Mouse (Mus musculus) small intestine, adult 2 months (tissue): ENCODE measurements around the gene Ahcy. TPM values are rescaled to one million over a fixed set of nuclear protein-coding genes. Genes with fewer than 3 reads are reported as not detected.

Experiments
- H3K27ac ChIP-seq: fragments of 200-500 bp; 2 replicates; pipeline ENCODE4 v1.5.1; 2012; ENCODE audit warnings: low read depth, low read length, control low read depth, inconsistent platforms; ENCODE audit not compliant: insufficient read depth
- H3K27me3 ChIP-seq: fragments of 200-500 bp; 2 replicates; pipeline ENCODE4 v1.6.1; 2012; ENCODE audit warnings: mild to moderate bottlenecking, moderate library complexity, low read length, inconsistent platforms; ENCODE audit not compliant: control insufficient read depth, insufficient read depth
- H3K36me3 ChIP-seq: fragments of 200-500 bp; 2 replicates; pipeline ENCODE4 v1.6.1; 2012; ENCODE audit warnings: mild to moderate bottlenecking, low read length, control low read depth, inconsistent platforms; ENCODE audit not compliant: control insufficient read depth, insufficient read depth
- H3K4me1 ChIP-seq: fragments of 200-500 bp; 2 replicates; pipeline ENCODE4 v1.6.1; 2012; ENCODE audit warnings: low read length, inconsistent platforms, mixed read lengths; ENCODE audit not compliant: control insufficient read depth, insufficient read depth, insufficient read length
- H3K4me3 ChIP-seq: fragments of 200-500 bp; 2 replicates; pipeline ENCODE4 v1.5.1; 2012; ENCODE audit warnings: low read depth, mild to moderate bottlenecking, control low read depth, inconsistent platforms, low read length, moderate library complexity
- CTCF ChIP-seq: fragments of 200-500 bp; IDR thresholded peaks from 2 replicates; pipeline ENCODE4 v1.5.1; 2012; ENCODE audit warnings: low read depth, mild to moderate bottlenecking, control low read depth, inconsistent platforms, low read length, moderate library complexity, mixed read lengths; ENCODE audit not compliant: insufficient replicate concordance, insufficient read length; ENCODE audit errors: extremely low read depth
- POLR2A ChIP-seq: fragments of 200-500 bp; IDR thresholded peaks from 2 replicates; pipeline ENCODE4 v1.6.1; 2012; ENCODE audit warnings: low read depth, mild to moderate bottlenecking, control low read depth, inconsistent platforms, low read length, moderate library complexity
- WGBS: fragments of 180-500 bp; shearing (Covaris S2); methylation state at CpG from one replicate; pipeline ENCODE4 v1.1.7; 2018; 5-methylcytosine and 5-hydroxymethylcytosine counted together
- polyA plus RNA-seq: library from polyadenylated mRNA; depleted of rRNA; stranded (reverse); fragments of >200 nt; gene quantifications from 2 replicates; pipeline ENCODE4 v1.2.3, GENCODE M21; 2012

The Ahcy gene
- polyA plus RNA-seq, 1 experiment: 98.7 TPM

GRCm38 (mm10) chr2:155075649-155076048 lies 1.4 kb upstream of the Ahcy start:
- WGBS: 87% methylated on average over 6 of the region's 6 CpGs
- no peaks in the 10 kb centered on the region for H3K27me3 ChIP-seq
- no peaks in the 10 kb centered on the region for H3K36me3 ChIP-seq
- no peak overlapping the region for H3K27ac ChIP-seq
- TF ChIP-seq POLR2A (no peak), CTCF (no peak)
- peaks cover 16% of the 10 kb centered on the region; the same call in 1 of the 2 replicates for H3K4me1 ChIP-seq
- H3K4me3 ChIP-seq: no peak overlapping the region

DNA sequence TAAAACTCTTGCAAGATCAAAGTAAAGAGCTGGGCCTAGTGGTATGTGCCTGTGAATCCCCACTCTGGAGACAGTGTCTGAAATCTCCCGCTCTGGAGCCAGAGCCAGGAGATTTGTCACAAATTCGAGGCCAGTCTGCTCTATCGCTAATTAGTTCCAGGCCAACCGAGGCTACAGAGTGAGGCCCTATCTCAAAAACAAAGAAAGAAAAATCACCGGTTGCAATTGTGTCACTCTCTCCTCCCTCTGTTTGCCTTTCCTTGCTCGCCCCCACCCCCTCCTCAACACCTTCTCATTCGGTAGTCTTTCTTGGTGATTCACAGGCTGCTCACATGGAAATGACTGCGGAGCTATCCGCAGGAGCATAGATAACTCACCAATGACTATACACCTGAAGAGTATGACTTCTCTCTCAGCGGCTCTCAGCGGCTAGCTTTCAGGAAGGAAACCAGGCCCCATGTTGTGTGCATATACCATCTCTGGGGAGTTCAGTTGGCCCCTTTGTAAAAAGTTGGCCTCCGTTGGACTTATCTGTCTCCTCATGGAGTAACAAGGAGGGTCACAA lies 551 bp upstream of the Ahcy start:
- WGBS: 17% methylated on average over 12 of the region's 12 CpGs
- no peak for TF ChIP-seq CTCF
- TF ChIP-seq POLR2A: no peak
- H3K4me1 ChIP-seq: peaks cover 19% of the 10 kb centered on the region; the same call in 1 of the 2 replicates

GRCm38 (mm10) chr2:155073347-155073746 lies 950 bp downstream of the Ahcy start:
- Histone ChIP-seq H3K27me3 (no peaks in the 10 kb centered on the region), H3K36me3 (no peaks in the 10 kb centered on the region), H3K27ac (no peak overlapping the region), H3K4me3 (no peak overlapping the region), H3K4me1 (peaks cover 21% of the 10 kb centered on the region; the same call in 1 of the 2 replicates)
- 4% methylated on average over 3 of the region's 3 CpGs for WGBS
- TF ChIP-seq CTCF (no peak), POLR2A (no peak)

More for the DNA sequence above, 551 bp upstream of the Ahcy start:
- Histone ChIP-seq H3K27me3 (no peaks in the 10 kb centered on the region), H3K27ac (peak overlapping the region; percentile 64), H3K36me3 (no peaks in the 10 kb centered on the region), H3K4me3 (peak overlapping the region; percentile 88)

DNA sequence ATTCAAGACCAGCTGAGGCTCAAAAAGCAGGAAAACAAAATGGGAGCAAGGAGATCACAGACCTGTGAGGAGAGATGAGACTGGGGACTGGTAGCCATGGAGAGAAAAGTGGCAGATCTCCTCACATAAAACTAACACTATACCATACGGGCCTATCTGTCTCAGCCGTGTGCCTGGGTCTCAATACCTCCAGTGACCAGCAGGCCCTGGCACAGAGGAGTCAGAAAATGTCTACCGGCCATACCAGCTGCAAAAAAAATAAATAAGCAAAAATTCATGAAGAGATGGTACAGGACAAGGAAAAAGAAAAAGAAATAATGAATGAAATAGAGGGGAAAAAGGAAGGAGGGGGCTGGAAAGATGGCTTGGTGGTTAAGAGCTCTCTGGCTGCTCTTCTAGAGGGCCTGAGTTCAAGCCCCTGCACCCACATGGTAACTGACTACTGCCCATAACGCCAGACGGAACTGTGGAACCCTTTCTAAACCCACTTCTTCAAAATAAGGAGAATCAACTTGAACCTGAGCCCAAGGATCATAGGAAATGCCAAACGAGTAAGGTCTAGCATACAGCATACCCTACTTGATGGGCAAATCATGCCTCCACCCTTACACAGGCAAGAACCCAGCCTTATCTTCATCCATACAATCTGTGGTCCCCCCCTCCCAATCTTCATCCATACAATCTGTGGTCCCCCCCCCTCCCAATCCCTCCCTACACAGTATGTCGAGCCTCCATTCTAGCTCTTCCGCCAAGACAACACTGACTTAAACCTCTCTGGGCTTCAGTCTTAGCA lies 1.7 kb downstream of the Ahcy start:
- Histone ChIP-seq H3K36me3 (peaks cover 7% of the 10 kb centered on the region), H3K4me3 (no peak overlapping the region), H3K27ac (no peak overlapping the region), H3K4me1 (peaks cover 21% of the 10 kb centered on the region; the same call in 1 of the 2 replicates), H3K27me3 (no peaks in the 10 kb centered on the region)
- WGBS: 60% methylated on average over 8 of the region's 8 CpGs
- TF ChIP-seq CTCF (no peak), POLR2A (no peak)

DNA sequence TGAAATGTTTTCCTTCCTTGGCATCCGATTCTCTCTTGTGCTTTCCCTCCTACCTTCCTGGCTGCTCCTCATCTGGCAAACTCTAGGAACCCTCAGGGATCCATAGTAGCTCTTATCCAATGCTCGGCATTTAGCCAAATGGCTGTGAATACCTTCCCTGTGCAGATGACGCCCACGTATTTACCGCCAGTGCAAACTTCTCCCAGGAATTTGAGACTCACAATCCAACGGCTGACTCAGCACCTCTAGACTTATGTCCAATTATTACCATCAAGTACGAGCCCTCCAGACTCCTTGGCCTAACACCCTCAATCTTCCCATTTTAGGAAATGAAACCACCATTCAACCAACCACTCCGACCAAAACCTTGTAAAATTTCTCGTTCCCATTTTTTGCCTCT lies 3.3 kb downstream of the Ahcy start:
- WGBS: 45% methylated on average over 9 of the region's 9 CpGs
- peaks cover 17% of the 10 kb centered on the region for H3K36me3 ChIP-seq
- no peak overlapping the region for H3K27ac ChIP-seq
- H3K4me1 ChIP-seq: peaks cover 21% of the 10 kb centered on the region; the same call in 1 of the 2 replicates
- no peak overlapping the region for H3K4me3 ChIP-seq
- TF ChIP-seq POLR2A: no peak
- TF ChIP-seq CTCF: no peak
- no peaks in the 10 kb centered on the region for H3K27me3 ChIP-seq

DNA sequence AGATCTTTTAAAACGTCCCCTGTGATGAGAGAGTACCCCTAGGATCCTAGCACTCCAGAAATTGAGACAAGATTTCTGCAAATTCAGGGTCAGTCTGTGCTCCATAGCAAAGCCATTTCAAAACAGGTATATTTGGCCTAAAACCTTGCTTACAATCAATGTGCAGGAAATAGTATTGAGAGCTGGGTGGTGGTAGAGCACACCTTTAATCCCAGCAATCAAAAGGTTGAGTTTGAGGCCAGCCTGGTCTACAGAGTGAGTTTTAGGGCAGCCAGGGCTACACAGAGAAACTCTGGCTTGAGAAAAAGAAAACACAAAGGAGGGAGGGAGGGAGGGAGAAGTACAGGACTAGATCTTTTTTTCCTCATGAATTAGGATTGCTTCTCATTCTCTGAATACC lies 16.9 kb downstream of the Ahcy start:
- Histone ChIP-seq H3K27ac (no peak overlapping the region), H3K27me3 (no peaks in the 10 kb centered on the region), H3K36me3 (peaks cover 22% of the 10 kb centered on the region), H3K4me1 (peaks cover 20% of the 10 kb centered on the region; the same call in 1 of the 2 replicates), H3K4me3 (no peak overlapping the region)
- WGBS: 76% methylated on average over 1 of the region's 1 CpGs
- TF ChIP-seq POLR2A (no peak), CTCF (no peak)

DNA sequence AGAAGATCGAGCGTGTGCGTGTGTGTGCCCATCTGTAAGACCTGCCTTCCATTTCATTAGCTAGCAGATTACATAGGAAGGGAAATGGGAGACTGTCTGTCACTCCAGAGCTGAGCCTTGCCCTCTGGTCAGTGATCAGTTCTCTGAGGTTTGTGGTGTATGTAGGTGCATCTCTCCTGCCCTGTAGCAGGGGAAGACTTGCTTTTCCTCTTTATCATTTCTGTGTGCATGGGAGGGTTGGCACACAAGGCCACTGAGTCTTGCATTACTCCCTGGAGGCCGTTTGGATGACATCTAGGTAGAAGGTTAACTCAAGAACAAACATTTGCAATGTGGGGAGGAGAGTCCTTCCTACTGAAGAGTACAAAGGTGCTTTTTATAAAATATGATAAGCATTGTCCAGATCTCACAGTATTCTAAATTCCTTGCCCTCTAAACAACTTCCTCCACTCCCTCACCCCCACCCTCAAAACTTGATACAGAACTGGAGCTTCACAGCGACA lies 18.2 kb downstream of the Ahcy start:
- Histone ChIP-seq H3K27ac (peak overlapping the region; percentile 62), H3K4me1 (peaks cover 23% of the 10 kb centered on the region; the same call in 1 of the 2 replicates), H3K27me3 (no peaks in the 10 kb centered on the region), H3K36me3 (peaks cover 12% of the 10 kb centered on the region), H3K4me3 (no peak overlapping the region)
- 28% methylated on average over 5 of the region's 5 CpGs for WGBS
- TF ChIP-seq POLR2A: no peak
- no peak for TF ChIP-seq CTCF
